Mouse (Mus musculus) limb, embryonic 14.5 days (tissue): ENCODE data around the gene Ryr1. TPM values are rescaled to one million over a fixed set of nuclear protein-coding genes. Genes with fewer than 3 reads are reported as not detected.
A peak's percentile ranks its signal among the peaks of the same experiment; 100 is the strongest.

Experiments used
- ATAC-seq: fragments of 200-750 bp; cut with Nextera tagmentation; 2 replicates; pipeline ENCODE4 v1.8.0; 2017; ENCODE audit warnings: low read depth, moderate number of reproducible peaks, moderate TSS enrichment; ENCODE audit not compliant: low FRiP score
- DNase-seq: peaks from one replicate; pipeline ENCODE4 v3.0.0-alpha.2; 2015; ENCODE audit warnings: low spot score
- H3K27ac ChIP-seq: fragments of 300-500 bp; sonication (generic); replicated peaks from 2 replicates; pipeline ENCODE4 v1.5.1; 2014; ENCODE audit warnings: low read depth, mild to moderate bottlenecking, low read length, moderate library complexity, mixed read lengths
- H3K27me3 ChIP-seq: fragments of 300-500 bp; sonication (generic); 2 replicates; pipeline ENCODE4 v1.6.1; 2014; ENCODE audit warnings: low read length, mixed read lengths; ENCODE audit not compliant: control insufficient read depth, insufficient read depth
- H3K36me3 ChIP-seq: fragments of 300-500 bp; sonication (generic); 2 replicates; pipeline ENCODE4 v1.6.1; 2014; ENCODE audit warnings: mild to moderate bottlenecking, low read length, moderate library complexity, mixed read lengths; ENCODE audit not compliant: control insufficient read depth, insufficient read depth
- H3K4me1 ChIP-seq: fragments of 300-500 bp; sonication (generic); 2 replicates; pipeline ENCODE4 v1.6.1; 2014; ENCODE audit warnings: antibody characterized with exemption, low read length, mixed read lengths; ENCODE audit not compliant: control insufficient read depth, insufficient read depth
- H3K4me2 ChIP-seq: fragments of 300-500 bp; sonication (generic); replicated peaks from 2 replicates; pipeline ENCODE4 v1.6.1; 2014; ENCODE audit warnings: low read depth, mild to moderate bottlenecking, low read length, moderate library complexity; ENCODE audit not compliant: severe bottlenecking
- H3K4me3 ChIP-seq: fragments of 300-500 bp; sonication (generic); replicated peaks from 2 replicates; pipeline ENCODE4 v1.5.1; 2014; ENCODE audit warnings: low read length
- H3K9ac ChIP-seq: fragments of 300-500 bp; sonication (generic); 2 replicates; pipeline ENCODE4 v1.6.1; 2014; ENCODE audit warnings: mild to moderate bottlenecking, low read depth, low read length, moderate library complexity; ENCODE audit not compliant: severe bottlenecking
- H3K9me3 ChIP-seq: fragments of 300-500 bp; sonication (generic); 2 replicates; pipeline ENCODE4 v1.6.1; 2016; ENCODE audit warnings: low read length; ENCODE audit not compliant: control insufficient read depth
- POLR2A ChIP-seq: fragments of 200-500 bp; IDR thresholded peaks from 2 replicates; pipeline ENCODE4 v1.8.0; 2012; ENCODE audit warnings: inconsistent platforms, mild to moderate bottlenecking, moderate library complexity, borderline replicate concordance; ENCODE audit not compliant: insufficient read depth, insufficient read length; ENCODE audit errors: extremely low read depth
- WGBS: fragments of 180-500 bp; shearing (Covaris S2); extraction: QIAGEN DNeasy Blood & Tissue Kit; methylation state at CpG from one replicate; pipeline ENCODE4 v1.1.7; 2014; 5-methylcytosine and 5-hydroxymethylcytosine counted together
- polyA plus RNA-seq, 2 experiments: library from polyadenylated mRNA; depleted of rRNA in 1 of 2; stranded (reverse) in 1 of 2; unstranded in 1 of 2; fragments of >200 nt; fragmentation: Nextera tagmentation in 1 of 2; extraction: Ambion mirVana in 1 of 2; gene quantifications; 2 replicates each; pipeline versions ENCODE4 v1.2.1 to v1.2.3; 2012 to 2014

Gene Ryr1
- polyA plus RNA-seq, 2 experiments = 7.7 to 26.5 TPM

DNA sequence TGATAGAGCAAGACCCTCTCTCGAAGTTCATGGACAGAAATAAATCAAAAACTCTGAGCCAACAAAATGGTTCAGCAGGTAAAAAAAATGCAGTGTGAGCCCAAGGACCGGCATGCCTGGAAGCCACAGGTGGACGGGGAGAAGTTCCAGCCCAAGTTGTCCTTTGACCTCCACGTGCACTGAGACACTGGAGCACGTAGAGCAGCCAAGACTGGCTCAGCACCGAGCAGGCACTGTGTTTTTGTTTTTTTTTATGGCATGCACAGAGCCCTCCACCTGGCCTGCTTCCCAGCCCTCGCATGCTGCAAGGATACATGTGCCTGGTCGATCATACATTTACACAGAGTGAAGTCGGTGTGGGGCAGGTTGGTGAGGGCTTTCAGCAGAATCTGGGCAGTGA is 147.4 kb downstream of the Ryr1 start:
- no peak for TF ChIP-seq POLR2A
- Histone ChIP-seq H3K4me1 (peaks cover 5% of the 10 kb centered on the region), H3K4me2 (no peak overlapping the region), H3K27ac (no peak overlapping the region), H3K9me3 (no peaks in the 10 kb centered on the region), H3K27me3 (no peaks in the 10 kb centered on the region), H3K4me3 (no peak overlapping the region), H3K36me3 (peaks cover 59% of the 10 kb centered on the region), H3K9ac (no peak overlapping the region)
- ATAC-seq = no peak
- DNase-seq = no peak
- WGBS = 86% methylated on average over 9 of the region's 9 CpGs

DNA sequence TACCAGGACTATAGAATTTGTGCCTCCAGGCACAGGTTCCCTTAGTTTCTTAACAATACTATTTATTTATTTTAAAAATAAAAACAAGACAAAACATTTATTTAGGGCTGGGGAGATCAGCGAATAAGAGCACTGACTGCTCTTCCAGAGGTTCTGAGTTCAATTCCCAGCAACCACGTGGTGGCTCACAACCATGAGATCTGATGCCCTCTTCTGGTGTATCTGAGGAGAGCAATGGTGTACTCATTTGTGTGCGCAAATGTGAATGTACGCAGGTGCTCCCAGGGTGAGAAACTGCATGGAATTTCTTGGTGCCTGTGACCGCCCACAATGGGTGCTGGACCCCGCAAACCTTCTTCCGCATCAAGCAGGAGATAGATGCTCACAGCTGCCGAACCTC is 152.0 kb downstream of the Ryr1 start:
- H3K9ac ChIP-seq = no peak overlapping the region
- H3K27me3 ChIP-seq = no peaks in the 10 kb centered on the region
- H3K27ac ChIP-seq = no peak overlapping the region
- H3K36me3 ChIP-seq = peaks cover 72% of the 10 kb centered on the region
- no peaks in the 10 kb centered on the region for H3K9me3 ChIP-seq
- H3K4me2 ChIP-seq = no peak overlapping the region
- DNase-seq (no peak), ATAC-seq (no peak)
- WGBS = 78% methylated on average over 8 of the region's 8 CpGs
- TF ChIP-seq POLR2A = no peak
- no peaks in the 10 kb centered on the region for H3K4me1 ChIP-seq
- no peak overlapping the region for H3K4me3 ChIP-seq

DNA sequence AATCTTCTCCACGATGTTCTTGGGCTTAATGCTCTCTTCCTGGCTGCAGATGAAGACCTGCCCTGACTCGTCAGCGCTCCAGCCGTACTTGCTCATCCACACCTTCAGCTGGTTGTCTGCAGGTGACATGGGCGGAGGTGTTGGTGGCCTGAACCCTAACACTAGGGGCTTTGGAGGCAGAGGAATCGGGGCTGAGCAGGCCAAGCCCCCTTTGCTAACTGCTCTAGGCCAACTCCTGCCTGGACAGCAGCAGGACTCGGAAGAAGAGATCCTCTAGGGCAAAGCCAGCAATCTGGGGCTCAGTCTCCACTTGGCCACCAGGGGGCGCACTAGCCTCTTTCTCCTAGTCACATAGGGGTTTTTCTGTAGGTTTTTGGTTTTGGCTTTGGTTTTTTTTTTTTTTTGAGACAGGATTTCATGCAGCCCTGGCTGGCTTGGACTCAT is 152.4 kb downstream of the Ryr1 start:
- H3K36me3 ChIP-seq = peaks cover 67% of the 10 kb centered on the region
- no peak overlapping the region for H3K27ac ChIP-seq
- ATAC-seq (0 out of 2 replicates have a peak, but pooled peaks have one; percentile 13), DNase-seq (peak; percentile 84)
- TF ChIP-seq POLR2A = no peak
- no peaks in the 10 kb centered on the region for H3K27me3 ChIP-seq
- no peak overlapping the region for H3K4me3 ChIP-seq
- H3K9me3 ChIP-seq = no peaks in the 10 kb centered on the region
- H3K4me1 ChIP-seq = no peaks in the 10 kb centered on the region
- no peak overlapping the region for H3K4me2 ChIP-seq
- 70% methylated on average over 8 of the region's 8 CpGs for WGBS
- H3K9ac ChIP-seq = no peak overlapping the region

DNA sequence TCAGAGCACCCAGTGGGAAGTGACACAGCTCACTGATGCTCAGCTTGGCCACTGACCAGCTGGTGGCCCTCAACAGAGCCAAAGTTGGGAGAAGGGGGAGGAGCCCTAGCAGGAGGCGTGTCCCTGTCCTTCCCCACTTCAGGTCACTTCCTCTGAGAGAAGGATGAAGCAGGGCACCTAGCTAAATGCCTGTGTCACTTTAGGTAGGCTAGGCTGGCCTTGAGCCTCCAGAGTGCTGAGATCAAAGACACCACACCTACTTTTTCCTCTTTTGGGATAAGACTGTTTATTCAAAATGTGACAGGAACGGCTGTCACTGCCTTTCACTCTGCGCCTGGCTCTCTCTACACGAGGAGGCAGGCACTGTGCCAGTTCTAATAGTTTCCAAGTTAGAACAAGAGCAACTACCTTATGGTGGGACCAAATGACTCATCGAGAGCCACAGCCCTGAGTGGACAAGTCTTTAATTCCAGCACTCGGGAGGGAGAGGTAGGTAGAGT is 153.2 kb downstream of the Ryr1 start:
- no peaks in the 10 kb centered on the region for H3K9me3 ChIP-seq
- no peak overlapping the region for H3K27ac ChIP-seq
- TF ChIP-seq POLR2A = no peak
- H3K9ac ChIP-seq = no peak overlapping the region
- no peaks in the 10 kb centered on the region for H3K4me1 ChIP-seq
- ATAC-seq (no peak), DNase-seq (peak; percentile 33)
- no peak overlapping the region for H3K4me3 ChIP-seq
- H3K27me3 ChIP-seq = no peaks in the 10 kb centered on the region
- no peak overlapping the region for H3K4me2 ChIP-seq
- 63% methylated on average over 6 of the region's 6 CpGs for WGBS
- H3K36me3 ChIP-seq = peaks cover 60% of the 10 kb centered on the region

DNA sequence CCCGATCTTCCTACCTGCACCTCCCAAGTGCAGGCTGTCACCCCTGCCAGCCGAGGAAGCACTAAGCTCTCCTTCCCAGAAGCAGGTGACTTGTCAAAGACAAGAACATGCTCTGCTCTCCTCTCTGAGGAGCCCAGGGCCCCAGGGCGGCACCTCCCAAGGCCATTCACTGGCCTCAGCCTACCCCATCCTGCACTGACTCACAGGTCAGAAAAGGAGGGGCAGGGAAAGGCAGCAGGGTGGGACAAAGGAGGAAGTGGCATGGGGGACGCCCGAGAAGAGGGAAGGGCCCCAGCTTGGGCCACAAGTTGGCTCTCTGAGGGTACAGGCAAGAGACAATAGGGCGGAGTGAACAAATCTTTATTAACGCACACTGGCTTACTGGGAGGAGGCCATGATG is 153.9 kb downstream of the Ryr1 start:
- 90% methylated on average over 7 of the region's 7 CpGs for WGBS
- TF ChIP-seq POLR2A = no peak
- peaks cover 53% of the 10 kb centered on the region for H3K36me3 ChIP-seq

More for the DNA sequence above, 153.9 kb downstream of the Ryr1 start:
- no peak for DNase-seq
- no peaks in the 10 kb centered on the region for H3K27me3 ChIP-seq
- no peak overlapping the region for H3K4me3 ChIP-seq
- no peaks in the 10 kb centered on the region for H3K9me3 ChIP-seq
- H3K9ac ChIP-seq = no peak overlapping the region
- ATAC-seq = no peak
- no peak overlapping the region for H3K4me2 ChIP-seq
- H3K4me1 ChIP-seq = no peaks in the 10 kb centered on the region
- H3K27ac ChIP-seq = no peak overlapping the region
